Mouse (Mus musculus): Measurements from ENCODE around the gene Camta2. TPM values are rescaled to one million over a fixed set of nuclear protein-coding genes. Genes with fewer than 3 reads are reported as not detected.

The Camta2 gene
- polyA plus RNA-seq (2017; shearing (Covaris generic)) = 36.7 TPM

DNA sequence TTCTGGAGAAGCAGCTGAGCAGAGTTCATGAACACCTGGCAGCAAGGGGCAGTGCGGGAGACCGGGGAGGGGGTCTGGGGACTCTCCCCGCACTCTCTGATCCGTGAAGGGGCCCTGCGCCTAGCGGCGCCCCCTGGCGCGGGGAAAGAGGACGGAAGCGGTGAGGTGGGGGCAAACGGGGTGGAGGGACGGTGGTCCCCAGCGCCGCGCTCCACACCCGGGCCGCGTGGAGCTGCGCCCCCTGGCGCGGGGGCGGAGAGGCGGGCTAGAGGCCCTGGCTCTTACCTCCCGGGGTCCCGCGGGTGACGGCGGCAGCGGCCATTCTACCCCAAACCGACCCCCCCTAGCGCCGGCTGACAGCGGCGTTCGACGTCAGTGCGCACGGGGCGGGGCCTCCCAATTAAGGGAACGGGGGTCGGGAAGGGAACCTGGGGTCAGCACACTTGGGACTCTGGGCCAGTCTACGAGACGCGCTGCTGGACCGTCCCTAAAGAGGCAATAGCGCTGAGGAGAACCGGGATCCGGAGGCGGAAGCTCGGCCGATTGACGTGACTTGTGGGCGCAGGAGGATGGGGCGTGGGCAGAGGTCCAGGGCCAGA lies at the start of gene Camta2:
TSS of gene Camta2 (minus strand) at position 505 of the 599 bp plus-strand sequence.

GRCm38 (mm10) chr11:70699722-70700556 lies 12.0 kb upstream of the Camta2 start, which contains the start of the genes Inca1 and Kif1c:
Gene Inca1, minus strand, starts transcription at chr11:70700155.
Gene Kif1c, plus strand, starts transcription at chr11:70700548.

GRCm38 (mm10) chr11:70668771-70669505 lies 19.0 kb downstream of the Camta2 start, which contains the start of gene Spag7:
Gene Spag7, minus strand, starts transcription at chr11:70669416.

DNA sequence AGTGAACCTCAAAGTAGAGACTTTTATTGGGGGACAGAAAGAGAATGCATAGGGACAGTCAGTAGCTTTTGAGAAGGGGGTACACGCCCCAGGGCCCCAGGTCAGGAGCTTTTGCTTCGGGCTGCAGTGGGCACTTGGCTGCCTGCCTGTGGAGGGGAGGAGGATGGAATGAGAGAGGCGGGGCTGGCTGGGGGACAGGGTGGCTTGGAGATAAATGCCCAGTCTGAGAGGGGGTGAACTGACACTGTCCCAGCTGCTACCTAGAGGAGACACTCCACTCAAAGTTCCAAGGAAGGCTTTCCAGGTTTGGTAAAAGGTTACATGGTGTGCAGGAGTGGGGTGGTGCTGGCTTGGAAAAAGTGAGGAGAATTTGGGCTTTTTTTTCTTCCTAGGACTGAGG lies 30.9 kb downstream of the Camta2 start, which contains the start of gene Eno3:
TSS of gene Eno3 (plus strand) at position 239 of the 400 bp plus-strand sequence.

DNA sequence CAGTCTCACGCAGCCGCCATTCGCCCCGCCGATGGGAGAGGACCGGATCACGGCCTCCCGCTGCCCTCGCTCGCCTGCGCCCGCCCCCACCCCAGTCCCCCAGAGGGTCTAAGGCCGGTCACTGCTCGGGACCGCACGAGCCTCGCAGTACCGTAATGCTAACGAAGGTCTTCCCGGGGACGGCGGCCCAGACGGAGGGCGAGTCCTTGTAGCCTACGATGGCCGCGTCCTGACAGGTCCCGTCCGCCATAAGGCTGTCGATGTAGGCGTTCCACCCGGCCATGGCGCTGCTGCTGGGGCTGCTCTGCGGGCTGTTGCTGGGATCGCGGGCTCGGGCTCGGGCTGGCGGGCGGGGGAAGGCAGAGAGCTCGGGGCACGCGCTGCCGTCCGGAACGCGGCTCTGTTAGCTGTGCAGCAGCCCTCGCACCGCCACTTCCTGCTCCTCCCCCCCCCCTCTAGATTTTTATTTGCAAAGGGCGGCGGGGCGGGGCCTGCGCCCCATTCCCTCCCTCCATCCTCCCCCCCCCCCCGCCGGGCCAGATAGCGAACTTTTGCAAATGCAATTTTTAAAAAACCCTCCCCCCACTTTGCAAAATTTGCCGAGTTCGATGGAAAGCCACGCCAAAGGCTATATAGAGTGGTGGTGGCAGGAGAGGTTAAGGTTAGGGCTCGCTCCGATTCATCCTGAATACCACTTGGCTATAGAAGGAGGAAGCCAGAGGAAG lies 33.5 kb downstream of the Camta2 start, which contains the start of gene Pfn1:
TSS of gene Pfn1 (minus strand) at position 447 of the 725 bp plus-strand sequence.

GRCm38 (mm10) chr11:70646691-70647650 lies 40.9 kb downstream of the Camta2 start, which contains the start of the genes Rnf167 and Slc25a11:
Gene Rnf167, plus strand, starts transcription at chr11:70647235.
Gene Slc25a11, minus strand, starts transcription at chr11:70647479.

GRCm38 (mm10) chr11:70638714-70639278 lies 49.1 kb downstream of the Camta2 start, which contains the start of gene Gp1ba:
Gene Gp1ba, plus strand, starts transcription at chr11:70639122.

Other genes with a start within 250 kb of the Camta2 start
- 141 TPM for gene Med11, start 236.2 kb downstream of the Camta2 start, polyA plus RNA-seq (2017; shearing (Covaris generic))
- 0.16 TPM for gene Zmynd15, start 228.7 kb downstream of the Camta2 start, polyA plus RNA-seq (2017; shearing (Covaris generic))
- gene Cxcl16, start 228.1 kb downstream of the Camta2 start, polyA plus RNA-seq (2017; shearing (Covaris generic)) = 1.7 TPM
- not detected for gene Tm4sf5, start 182.9 kb downstream of the Camta2 start, polyA plus RNA-seq (2017; shearing (Covaris generic))
- not detected for gene Vmo1, start 173.5 kb downstream of the Camta2 start, polyA plus RNA-seq (2017; shearing (Covaris generic))
- gene Gltpd2, start 168.9 kb downstream of the Camta2 start, polyA plus RNA-seq (2017; shearing (Covaris generic)) = 0.31 TPM
- gene Psmb6, start 162.7 kb downstream of the Camta2 start, polyA plus RNA-seq (2017; shearing (Covaris generic)) = 282 TPM
- gene Gm40193, start 155.2 kb downstream of the Camta2 start, polyA plus RNA-seq (2017; shearing (Covaris generic)) = not detected
- 8.9 TPM for gene Pld2, start 148.0 kb downstream of the Camta2 start, polyA plus RNA-seq (2017; shearing (Covaris generic))
- 39.6 TPM for gene Mink1, start 125.2 kb downstream of the Camta2 start, polyA plus RNA-seq (2017; shearing (Covaris generic))
- gene 4930544D05Rik, start 72.3 kb downstream of the Camta2 start, polyA plus RNA-seq (2017; shearing (Covaris generic)) = 1.4 TPM
- 18.7 TPM for gene Chrne, start 68.9 kb downstream of the Camta2 start, polyA plus RNA-seq (2017; shearing (Covaris generic))
- gene Gp1ba, start 49.0 kb downstream of the Camta2 start, polyA plus RNA-seq (2017; shearing (Covaris generic)) = not detected
- 270 TPM for gene Rnf167, start 40.9 kb downstream of the Camta2 start, polyA plus RNA-seq (2017; shearing (Covaris generic))
- gene Slc25a11, start 40.6 kb downstream of the Camta2 start, polyA plus RNA-seq (2017; shearing (Covaris generic)) = 70.1 TPM
- 2,450 TPM for gene Pfn1, start 33.5 kb downstream of the Camta2 start, polyA plus RNA-seq (2017; shearing (Covaris generic))
- 9.9 TPM for gene Eno3, start 30.9 kb downstream of the Camta2 start, polyA plus RNA-seq (2017; shearing (Covaris generic))
- 64.8 TPM for gene Spag7, start 18.7 kb downstream of the Camta2 start, polyA plus RNA-seq (2017; shearing (Covaris generic))
- gene Inca1, start 12.1 kb upstream of the Camta2 start, polyA plus RNA-seq (2017; shearing (Covaris generic)) = 0.59 TPM
- gene Kif1c, start 12.4 kb upstream of the Camta2 start, polyA plus RNA-seq (2017; shearing (Covaris generic)) = 2.4 TPM
- gene Zfp3, start 76.1 kb upstream of the Camta2 start, polyA plus RNA-seq (2017; shearing (Covaris generic)) = 4.5 TPM
- 0.37 TPM for gene Scimp, start 124.5 kb upstream of the Camta2 start, polyA plus RNA-seq (2017; shearing (Covaris generic))
- gene Rabep1, start 156.7 kb upstream of the Camta2 start, polyA plus RNA-seq (2017; shearing (Covaris generic)) = 74.0 TPM

Data from effector memory CD4-positive, alpha-beta T cell, adult 5 months (primary cell).